Mouse (Mus musculus): Measurements from ENCODE around the gene Abat. TPM values are rescaled to one million over a fixed set of nuclear protein-coding genes. Genes with fewer than 3 reads are reported as not detected.

Abat gene
- total RNA-seq (2018; cell fraction: chromatin; rRNA removed): 1 to 10 TPM in 1 of 26 experiments, not detected in 25; 3.1 TPM
- total RNA-seq (2018; cell fraction: cytosol; rRNA removed): not detected
- 1 to 10 TPM in 1 of 26 experiments, not detected in 25; 1.0 TPM for total RNA-seq (2018; cell fraction: nucleus; rRNA removed)
- not detected in 3 replicates for polyA plus RNA-seq (2018)

- H3K36me3 ChIP-seq (ENCODE audit: inconsistent target): no peaks in the 10 kb centered on the region
- H3K27ac ChIP-seq: no peak within 1 kb of the TSS
- no peak within 1 kb of the TSS for H3K4me3 ChIP-seq (ENCODE audit: inconsistent target)
- 4% methylated on average over 43 of the region's 46 CpGs for WGBS (ENCODE audit: missing documents)
- no peaks in the 10 kb centered on the region for H3K79me2 ChIP-seq (ENCODE audit: inconsistent target)
Observed at GRCm38 (mm10) chr16:8513236-8513906, at the start of gene Abat. Gene Abat, plus strand, starts transcription at chr16:8513429.

- Histone ChIP-seq H3K4me3 (ENCODE audit: inconsistent target) (peak overlapping the region; percentile 69; the same call in 1 of the 2 replicates), H3K79me2 (ENCODE audit: inconsistent target) (no peaks in the 10 kb centered on the region), H3K36me3 (ENCODE audit: inconsistent target) (no peaks in the 10 kb centered on the region), H3K27ac (no peak overlapping the region)
- 80% methylated on average over 2 of the region's 2 CpGs for WGBS (ENCODE audit: missing documents)
Observed at GRCm38 (mm10) chr16:8470132-8470531, 43.1 kb upstream of the Abat start.

GRCm38 (mm10) chr16:8470603-8471481, 42.4 kb upstream of the Abat start, which contains the start of gene Mettl22:
Gene Mettl22, plus strand, starts transcription at chr16:8470788.
- Histone ChIP-seq H3K79me2 (ENCODE audit: inconsistent target) (no peaks in the 10 kb centered on the region), H3K36me3 (ENCODE audit: inconsistent target) (no peaks in the 10 kb centered on the region), H3K27ac (peak within 1 kb of the TSS; percentile 57), H3K4me3 (ENCODE audit: inconsistent target) (peak within 1 kb of the TSS; percentile 69)
- WGBS (ENCODE audit: missing documents): 3% methylated on average over 48 of the region's 48 CpGs

DNA sequence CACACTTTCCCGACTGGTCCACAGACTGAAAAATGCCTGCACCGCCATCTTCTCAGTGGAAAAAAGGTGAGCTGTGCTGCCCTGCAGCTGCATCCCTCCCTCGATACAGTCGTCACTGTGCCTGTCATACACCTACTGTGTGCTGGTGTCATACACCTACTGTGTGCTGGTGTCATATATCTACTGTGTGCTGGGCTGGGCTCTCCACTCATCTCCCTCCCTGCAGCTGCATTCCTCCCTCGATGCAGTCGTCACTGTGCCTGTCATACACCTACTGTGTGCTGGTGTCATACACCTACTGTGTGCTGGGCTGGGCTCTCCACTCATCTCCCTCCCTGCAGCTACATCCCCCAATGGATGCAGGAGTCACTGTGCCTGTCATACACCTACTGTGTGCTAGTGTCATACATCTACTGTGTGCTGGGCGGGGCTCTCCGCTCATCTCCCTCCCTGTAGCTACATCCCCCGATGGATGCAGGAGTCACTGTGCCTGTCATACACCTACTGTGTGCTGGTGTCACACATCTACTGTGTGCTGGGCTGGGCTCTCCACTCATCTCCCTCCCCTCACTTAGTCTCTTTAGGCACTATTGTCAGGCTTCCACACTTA, 25.7 kb upstream of the Abat start:
- 92% methylated on average over 9 of the region's 9 CpGs for WGBS (ENCODE audit: missing documents)
- no peaks in the 10 kb centered on the region; the same call in 1 of the 2 replicates for H3K36me3 ChIP-seq (ENCODE audit: inconsistent target)

GRCm38 (mm10) chr16:8489340-8489739, 23.9 kb upstream of the Abat start:
- Histone ChIP-seq H3K79me2 (ENCODE audit: inconsistent target) (no peaks in the 10 kb centered on the region), H3K27ac (no peak overlapping the region), H3K36me3 (ENCODE audit: inconsistent target) (no peaks in the 10 kb centered on the region; the same call in 1 of the 2 replicates), H3K4me3 (ENCODE audit: inconsistent target) (no peak overlapping the region)
- WGBS (ENCODE audit: missing documents): 91% methylated on average over 5 of the region's 5 CpGs

More for the DNA sequence above, 25.7 kb upstream of the Abat start:
- Histone ChIP-seq H3K27ac (no peak overlapping the region), H3K4me3 (ENCODE audit: inconsistent target) (no peak overlapping the region), H3K79me2 (ENCODE audit: inconsistent target) (no peaks in the 10 kb centered on the region)

DNA sequence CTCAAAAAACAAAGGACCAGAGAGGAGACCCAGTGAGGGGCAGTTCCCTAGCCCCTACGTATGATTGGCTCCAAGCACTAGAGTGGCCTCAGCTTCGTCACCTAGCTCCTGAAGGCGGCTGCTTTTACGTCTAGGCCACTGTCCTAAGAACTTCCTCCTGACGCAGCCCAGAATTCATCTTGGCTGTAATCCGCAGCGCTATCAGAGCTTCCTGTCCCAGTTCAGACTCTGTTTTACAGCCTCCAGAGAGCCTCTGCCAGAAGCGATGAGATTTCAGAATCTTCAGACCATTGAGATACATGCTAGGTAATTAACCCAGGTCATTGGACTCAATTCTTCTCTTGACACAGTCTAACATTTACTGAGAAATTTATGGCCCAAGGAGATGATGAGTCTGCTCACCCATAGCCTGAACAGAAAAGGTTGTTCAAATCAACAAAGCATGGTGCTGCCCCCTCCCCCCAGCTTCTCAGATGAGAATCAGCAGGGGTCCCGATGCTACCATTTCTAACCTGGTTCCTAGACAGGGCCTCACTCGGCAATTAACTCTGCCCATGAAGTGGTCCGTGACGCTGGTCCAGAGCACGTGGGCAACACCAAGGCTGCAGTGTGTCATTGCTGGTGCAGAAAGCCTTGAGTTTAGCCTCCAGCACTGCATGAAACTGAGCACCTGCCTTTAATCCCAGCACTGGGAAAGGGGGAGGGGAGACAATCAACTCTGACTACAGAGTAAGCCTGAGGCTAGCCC, 21.3 kb upstream of the Abat start:
- Histone ChIP-seq H3K79me2 (ENCODE audit: inconsistent target) (no peaks in the 10 kb centered on the region), H3K27ac (no peak overlapping the region), H3K4me3 (ENCODE audit: inconsistent target) (no peak overlapping the region), H3K36me3 (ENCODE audit: inconsistent target) (no peaks in the 10 kb centered on the region)
- 42% methylated on average over 11 of the region's 13 CpGs for WGBS (ENCODE audit: missing documents)

GRCm38 (mm10) chr16:8494268-8494667, 19.0 kb upstream of the Abat start:
- WGBS (ENCODE audit: missing documents): 27% methylated on average over 4 of the region's 4 CpGs
- no peak overlapping the region for H3K4me3 ChIP-seq (ENCODE audit: inconsistent target)
- H3K36me3 ChIP-seq (ENCODE audit: inconsistent target): no peaks in the 10 kb centered on the region
- no peak overlapping the region for H3K27ac ChIP-seq
- H3K79me2 ChIP-seq (ENCODE audit: inconsistent target): no peaks in the 10 kb centered on the region

DNA sequence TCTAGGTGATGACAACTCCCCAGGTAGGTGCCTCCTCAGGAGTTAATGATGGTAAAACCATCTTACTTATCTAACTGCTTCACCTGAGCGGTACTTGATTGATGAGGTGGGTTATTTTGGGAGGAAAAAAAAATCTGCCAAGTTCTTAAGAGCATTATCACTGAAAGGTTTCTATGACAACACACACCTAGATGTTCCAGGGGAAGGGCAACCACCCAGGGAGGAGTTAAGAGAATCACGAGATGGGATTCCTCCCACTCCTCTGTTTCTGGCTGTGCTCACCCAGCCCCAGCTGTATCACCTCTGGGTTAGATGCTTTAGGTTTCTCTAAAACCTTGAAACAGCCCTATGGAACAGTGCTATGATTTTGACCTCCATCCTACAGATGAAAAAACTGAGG, 16.3 kb upstream of the Abat start:
- WGBS (ENCODE audit: missing documents): 72% methylated on average over 2 of the region's 2 CpGs
- no peak overlapping the region for H3K27ac ChIP-seq
- no peak overlapping the region for H3K4me3 ChIP-seq (ENCODE audit: inconsistent target)
- no peaks in the 10 kb centered on the region for H3K36me3 ChIP-seq (ENCODE audit: inconsistent target)
- H3K79me2 ChIP-seq (ENCODE audit: inconsistent target): no peaks in the 10 kb centered on the region

DNA sequence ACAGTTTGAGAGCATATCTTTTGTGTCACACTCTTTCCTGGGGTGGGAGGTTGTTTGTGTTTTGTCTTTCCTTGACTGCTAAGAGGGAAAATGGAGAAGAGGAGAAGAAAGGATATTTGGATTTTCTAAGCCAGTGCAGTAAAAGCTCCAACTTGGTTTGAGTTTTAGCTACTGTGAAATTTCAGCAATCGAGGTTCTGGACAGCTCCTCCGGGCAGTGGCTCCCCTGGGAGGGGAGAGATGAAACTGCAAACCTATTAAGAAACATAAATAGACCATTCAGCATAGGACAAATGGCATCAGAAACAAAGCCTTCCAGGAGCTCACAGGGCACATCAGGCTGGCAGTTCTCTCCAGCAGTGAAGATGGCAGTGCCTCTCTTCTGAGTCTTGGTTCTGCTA, 9.0 kb upstream of the Abat start:
- 79% methylated on average over 2 of the region's 2 CpGs for WGBS (ENCODE audit: missing documents)
- Histone ChIP-seq H3K79me2 (ENCODE audit: inconsistent target) (no peaks in the 10 kb centered on the region), H3K36me3 (ENCODE audit: inconsistent target) (no peaks in the 10 kb centered on the region), H3K27ac (no peak overlapping the region), H3K4me3 (ENCODE audit: inconsistent target) (no peak overlapping the region)

DNA sequence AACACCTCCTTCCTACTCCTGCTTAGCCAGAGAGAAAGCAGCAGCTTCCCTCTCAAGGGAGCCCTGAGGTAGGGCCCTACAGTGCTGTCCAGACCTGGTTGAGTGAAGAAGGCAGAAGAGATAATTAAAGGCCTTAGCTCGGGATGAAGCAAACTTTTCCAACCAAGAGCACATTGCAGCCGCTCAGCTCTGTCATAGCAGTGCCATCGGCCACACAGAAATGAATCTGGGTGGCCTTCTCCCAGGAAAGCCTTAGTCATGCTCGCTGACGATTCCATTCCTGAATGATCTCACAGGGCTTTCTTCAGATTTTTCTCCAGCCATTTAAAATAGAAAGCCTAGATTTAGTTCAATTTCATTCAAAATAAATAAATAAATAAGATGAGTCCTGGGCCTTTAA, 3.3 kb upstream of the Abat start:
- Histone ChIP-seq H3K27ac (no peak overlapping the region), H3K79me2 (ENCODE audit: inconsistent target) (no peaks in the 10 kb centered on the region), H3K36me3 (ENCODE audit: inconsistent target) (no peaks in the 10 kb centered on the region), H3K4me3 (ENCODE audit: inconsistent target) (no peak overlapping the region)
- 85% methylated on average over 5 of the region's 5 CpGs for WGBS (ENCODE audit: missing documents)

GRCm38 (mm10) chr16:8512830-8513229, 399 bp upstream of the Abat start:
- 8% methylated on average over 5 of the region's 5 CpGs for WGBS (ENCODE audit: missing documents)
- Histone ChIP-seq H3K27ac (no peak overlapping the region), H3K79me2 (ENCODE audit: inconsistent target) (no peaks in the 10 kb centered on the region), H3K36me3 (ENCODE audit: inconsistent target) (no peaks in the 10 kb centered on the region), H3K4me3 (ENCODE audit: inconsistent target) (no peak overlapping the region)

GRCm38 (mm10) chr16:8514180-8514579, 951 bp downstream of the Abat start:
- Histone ChIP-seq H3K27ac (no peak overlapping the region), H3K79me2 (ENCODE audit: inconsistent target) (no peaks in the 10 kb centered on the region), H3K36me3 (ENCODE audit: inconsistent target) (no peaks in the 10 kb centered on the region), H3K4me3 (ENCODE audit: inconsistent target) (no peak overlapping the region)
- WGBS (ENCODE audit: missing documents): 74% methylated on average over 4 of the region's 4 CpGs

DNA sequence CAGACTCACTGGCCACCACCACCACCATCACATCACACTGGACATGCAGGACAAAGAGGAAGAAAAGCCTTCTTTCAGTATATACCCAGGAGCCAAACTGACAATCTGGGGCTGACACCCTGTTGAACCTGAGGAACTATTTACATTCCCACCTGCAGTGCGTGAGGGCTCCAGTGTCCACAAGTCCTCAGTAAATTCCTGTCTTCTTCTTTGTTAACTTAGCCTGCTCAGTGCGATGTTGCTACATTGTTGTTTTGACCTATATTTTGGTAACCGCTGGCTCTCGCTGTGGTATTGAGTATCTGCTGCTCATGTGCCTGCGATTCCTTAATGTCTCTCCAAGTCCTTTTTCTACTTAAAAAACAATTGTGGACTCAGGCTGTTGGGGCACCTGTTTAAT, 7.3 kb downstream of the Abat start:
- Histone ChIP-seq H3K36me3 (ENCODE audit: inconsistent target) (no peaks in the 10 kb centered on the region), H3K79me2 (ENCODE audit: inconsistent target) (no peaks in the 10 kb centered on the region), H3K27ac (no peak overlapping the region), H3K4me3 (ENCODE audit: inconsistent target) (no peak overlapping the region)
- WGBS (ENCODE audit: missing documents): 86% methylated on average over 5 of the region's 5 CpGs

DNA sequence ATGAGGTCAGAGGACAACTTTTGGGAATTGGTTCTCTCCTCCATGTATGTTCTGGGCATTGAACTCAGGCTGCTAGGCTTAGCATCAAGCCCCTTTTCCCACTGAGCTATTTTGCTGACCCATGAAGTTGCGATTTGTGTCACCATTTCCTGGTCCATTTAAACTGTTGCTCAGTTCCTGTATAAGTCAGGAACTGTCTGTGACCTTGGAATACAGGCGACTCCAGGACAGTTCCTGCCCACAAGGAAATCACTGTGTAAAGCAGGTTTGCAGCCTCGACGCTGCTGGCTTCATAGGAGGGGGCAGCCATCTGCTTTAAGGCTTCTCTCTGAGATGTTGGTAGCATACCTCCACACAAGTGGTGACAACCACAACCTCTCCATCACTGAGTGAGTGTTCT, 8.1 kb downstream of the Abat start:
- no peak overlapping the region for H3K4me3 ChIP-seq (ENCODE audit: inconsistent target)
- no peak overlapping the region for H3K27ac ChIP-seq
- no peaks in the 10 kb centered on the region for H3K79me2 ChIP-seq (ENCODE audit: inconsistent target)
- no peaks in the 10 kb centered on the region for H3K36me3 ChIP-seq (ENCODE audit: inconsistent target)
- WGBS (ENCODE audit: missing documents): 39% methylated on average over 4 of the region's 4 CpGs
